Mouse (Mus musculus) layer of hippocampus, adult 2 months (tissue): ENCODE results near the gene Cln6. TPM values are rescaled to one million over a fixed set of nuclear protein-coding genes. Genes with fewer than 3 reads are reported as not detected.
A peak's percentile ranks its signal among the peaks of the same experiment; 100 is the strongest.
"Not testable (repeated sequence)": the region's sequence is repeated elsewhere in the genome, so short reads cannot be mapped to it uniquely, and the experiment has no call there.

Experiments used
- DNase-seq, 2 experiments: peaks; one replicate each; pipeline ENCODE4 v3.0.0; 2022; ENCODE audit warnings: low spot score in 2 of 2
- H3K27ac ChIP-seq: fragments of 200-600 bp; 2 replicates; pipeline ENCODE4 v1.8.1; 2022
- H3K4me3 ChIP-seq: fragments of 200-600 bp; 2 replicates; pipeline ENCODE4 v1.8.1; 2022; ENCODE audit warnings: mild to moderate bottlenecking
- CTCF ChIP-seq: fragments of 200-600 bp; conservative IDR thresholded peaks from 2 replicates; pipeline ENCODE4 v1.8.1; 2022; ENCODE audit warnings: antibody characterized with exemption, mild to moderate bottlenecking, moderate library complexity
- total RNA-seq, 2 experiments: library from RNA; stranded (reverse); gene quantifications; 2 replicates each; pipeline ENCODE4 v1.2.3; 2021

Cln6 gene
- total RNA-seq, 2 experiments from 2014 or later: 12.1 to 12.2 TPM

GRCm38 (mm10) chr9:62837611-62838010 lies 974 bp upstream of the Cln6 start:
- no peak for TF ChIP-seq CTCF
- H3K27ac ChIP-seq: peak overlapping the region; percentile 95; the same call in 1 of the 2 replicates
- H3K4me3 ChIP-seq: no peak overlapping the region
- no peak for DNase-seq

GRCm38 (mm10) chr9:62838146-62838505 lies 459 bp upstream of the Cln6 start:
- no peak for TF ChIP-seq CTCF
- Histone ChIP-seq H3K27ac (peak overlapping the region; percentile 95), H3K4me3 (peak overlapping the region; percentile 81)
- DNase-seq: no peak

GRCm38 (mm10) chr9:62839172-62839770 lies 686 bp downstream of the Cln6 start:
- DNase-seq: peak in 1 of 2 experiments; percentile 13
- H3K27ac ChIP-seq: peak overlapping the region; percentile 95
- TF ChIP-seq CTCF: no peak
- H3K4me3 ChIP-seq: peak overlapping the region; percentile 81

GRCm38 (mm10) chr9:62843356-62844024 lies 4.9 kb downstream of the Cln6 start:
- no peak for TF ChIP-seq CTCF
- H3K4me3 ChIP-seq: no peak overlapping the region
- no peak overlapping the region for H3K27ac ChIP-seq
- no peak for DNase-seq

- no peak for DNase-seq
These were observed 5.9 kb downstream of the Cln6 start for GRCm38 (mm10) chr9:62844461-62844860.

GRCm38 (mm10) chr9:62847694-62848093 lies 9.1 kb downstream of the Cln6 start:
- Histone ChIP-seq H3K4me3 (peak overlapping the region; percentile 15; the same call in 1 of the 2 replicates), H3K27ac (peak overlapping the region; percentile 79)
- peak; percentile 84 to 96 for DNase-seq
- peak; percentile 100 for TF ChIP-seq CTCF

More at GRCm38 (mm10) chr9:62844461-62844860, 5.9 kb downstream of the Cln6 start:
- Histone ChIP-seq H3K27ac (no peak overlapping the region), H3K4me3 (no peak overlapping the region)
- TF ChIP-seq CTCF: no peak

GRCm38 (mm10) chr9:62848641-62849040 lies 10.1 kb downstream of the Cln6 start:
- Histone ChIP-seq H3K27ac (no peak overlapping the region), H3K4me3 (no peak overlapping the region)
- TF ChIP-seq CTCF: no peak
- DNase-seq: no peak

GRCm38 (mm10) chr9:62851571-62851970 lies 13.0 kb downstream of the Cln6 start:
- no peak for TF ChIP-seq CTCF
- DNase-seq: no peak
- Histone ChIP-seq H3K27ac (no peak overlapping the region), H3K4me3 (no peak overlapping the region)

GRCm38 (mm10) chr9:62854483-62854882 lies 15.9 kb downstream of the Cln6 start:
- Histone ChIP-seq H3K27ac (no peak overlapping the region), H3K4me3 (no peak overlapping the region)
- DNase-seq: no peak
- no peak for TF ChIP-seq CTCF

GRCm38 (mm10) chr9:62857216-62857615 lies 18.6 kb downstream of the Cln6 start:
- no peak overlapping the region for H3K27ac ChIP-seq
- no peak for TF ChIP-seq CTCF
- DNase-seq: no peak
- H3K4me3 ChIP-seq: no peak overlapping the region

- H3K27ac ChIP-seq: no peak within 1 kb of the TSS
- no peak for DNase-seq
- TF ChIP-seq CTCF: no peak
These were observed 19.2 kb downstream of the Cln6 start, which contains the start of gene Calml4 for GRCm38 (mm10) chr9:62857719-62858261. Calml4 (plus strand) TSS chr9:62858080.

GRCm38 (mm10) chr9:62858266-62859019 lies 19.9 kb downstream of the Cln6 start:
- DNase-seq: no peak
- TF ChIP-seq CTCF: no peak
- Histone ChIP-seq H3K4me3 (no peak overlapping the region), H3K27ac (no peak overlapping the region)

More at GRCm38 (mm10) chr9:62857719-62858261, 19.2 kb downstream of the Cln6 start, which contains the start of gene Calml4:
- H3K4me3 ChIP-seq: no peak within 1 kb of the TSS

GRCm38 (mm10) chr9:62860102-62860501 lies 21.5 kb downstream of the Cln6 start:
- not testable (repeated sequence) for H3K4me3 ChIP-seq, DNase-seq, H3K27ac ChIP-seq
